Mouse (Mus musculus): Measurements from ENCODE around the gene Cul5.

The Cul5 gene

DNA sequence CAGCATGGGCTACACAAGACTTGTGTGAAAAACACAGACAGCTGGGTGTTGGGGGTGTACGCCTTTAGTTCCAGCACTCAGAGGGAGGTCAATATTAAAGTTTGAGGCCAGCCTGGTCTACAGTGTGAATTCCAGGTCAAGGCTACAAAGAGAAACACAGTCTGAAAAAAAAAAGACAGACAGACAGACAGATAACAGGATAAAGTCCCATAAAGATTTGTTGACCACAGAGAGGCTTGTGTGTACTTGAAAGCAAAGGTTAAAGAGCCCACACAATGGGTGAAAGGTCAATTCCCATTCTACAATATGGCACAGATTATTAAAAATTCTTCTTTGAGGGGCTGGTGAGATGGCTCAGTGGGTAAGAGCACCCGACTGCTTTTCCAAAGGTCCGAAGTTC is 62.6 kb downstream of the Cul5 start:
- DNase-seq (ENCODE audit: low read depth), result no peak

GRCm38 (mm10) chr9:53604954-53605353 is 64.9 kb downstream of the Cul5 start:
- no peak for DNase-seq (ENCODE audit: low read depth)

- no peak for DNase-seq (ENCODE audit: low read depth)
Measured at GRCm38 (mm10) chr9:53603849-53604248, 66.0 kb downstream of the Cul5 start.

DNA sequence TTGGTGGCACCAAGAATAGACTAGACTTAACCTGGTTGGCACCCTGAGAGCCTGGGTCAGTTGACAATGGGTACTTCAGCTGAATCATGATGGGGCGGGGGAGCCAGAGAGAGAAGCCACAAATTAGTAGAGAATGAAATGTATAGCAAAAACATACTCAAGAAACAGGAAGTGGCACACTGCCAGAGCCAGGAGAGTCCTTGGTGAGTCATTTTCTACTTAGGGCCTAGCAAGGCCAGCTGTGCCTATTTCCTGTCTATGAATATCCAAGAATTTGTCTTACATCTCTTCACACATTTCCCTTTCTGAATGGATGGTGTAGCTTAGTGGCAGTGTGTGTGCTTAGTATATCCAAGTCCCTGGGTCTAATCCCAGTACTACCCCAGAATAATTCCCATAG is 66.4 kb downstream of the Cul5 start:
- peak; percentile 77 for DNase-seq (ENCODE audit: low read depth)

- no peak for DNase-seq (ENCODE audit: low read depth)
Measured at GRCm38 (mm10) chr9:53601541-53601940, 68.3 kb downstream of the Cul5 start.

- DNase-seq (ENCODE audit: low read depth), result no peak
Measured at GRCm38 (mm10) chr9:53598631-53599030, 71.2 kb downstream of the Cul5 start.

DNA sequence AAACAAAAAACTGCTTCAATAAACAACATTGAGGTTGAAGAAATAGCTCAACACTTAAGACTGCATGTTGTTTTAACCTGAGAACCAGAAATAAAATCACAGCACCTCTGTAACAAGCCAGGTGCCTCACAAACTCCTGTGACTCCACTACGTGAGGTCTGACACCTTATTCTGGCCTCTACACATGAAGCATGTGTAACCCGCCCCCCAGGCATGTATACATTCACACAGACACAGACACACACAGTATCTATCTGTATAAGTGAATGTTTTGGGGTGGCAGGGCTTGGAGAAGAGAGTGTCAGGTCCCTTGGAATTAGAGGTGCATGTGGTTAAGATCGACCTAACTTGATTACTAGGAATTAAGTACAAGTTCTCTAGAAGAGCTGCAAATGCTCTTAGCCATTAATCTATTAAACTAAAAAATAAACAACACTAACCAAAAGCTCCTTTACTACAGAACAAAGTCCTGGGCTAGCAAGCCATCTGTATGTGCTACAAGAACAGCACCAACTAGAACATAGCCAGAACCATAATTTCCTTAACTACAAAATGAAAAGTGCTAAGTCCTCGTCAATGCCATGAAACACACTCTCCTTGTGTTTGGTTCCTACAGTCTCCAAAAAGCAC is 72.7 kb downstream of the Cul5 start:
- DNase-seq (ENCODE audit: low read depth), result no peak

DNA sequence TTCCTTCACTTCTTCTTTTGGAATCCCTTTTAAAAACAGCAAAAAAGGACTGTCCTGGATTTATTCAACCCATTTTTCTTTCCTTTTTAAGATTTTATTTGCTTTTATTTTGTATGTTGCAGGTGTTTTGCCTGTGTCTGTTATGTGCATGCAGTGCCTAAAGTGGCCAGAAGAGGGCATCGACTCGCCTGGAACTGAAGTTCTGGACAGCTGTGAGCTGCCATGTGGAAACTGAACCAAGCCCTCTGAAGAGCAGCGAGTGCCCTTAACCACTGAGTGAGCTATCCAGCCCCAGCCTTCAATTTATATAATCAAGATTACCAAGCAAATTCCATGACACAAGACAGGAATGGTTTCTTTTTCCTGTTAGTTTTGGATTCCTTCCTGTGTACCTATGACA is 75.0 kb downstream of the Cul5 start:
- DNase-seq (ENCODE audit: low read depth), result peak; percentile 84

DNA sequence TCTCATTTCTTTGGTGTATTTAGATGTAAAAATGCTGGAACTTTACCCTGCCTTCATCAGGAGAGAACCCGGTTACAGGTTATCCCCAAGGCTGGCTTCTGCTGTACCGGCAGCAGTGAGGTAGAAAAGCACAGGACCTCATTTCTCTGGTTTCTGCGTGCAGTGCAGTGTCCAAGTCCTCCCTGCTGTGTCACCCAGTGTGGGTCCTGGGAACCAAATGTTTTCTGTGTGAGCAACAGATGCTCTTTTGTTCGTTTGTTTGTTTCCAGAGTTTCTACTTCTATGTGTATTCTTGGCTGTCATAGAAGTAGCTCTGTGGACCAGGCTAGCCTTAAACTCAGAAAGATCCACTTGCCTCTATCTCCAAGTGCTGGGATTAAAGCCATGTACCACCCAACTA is 87.9 kb downstream of the Cul5 start:
- DNase-seq (ENCODE audit: low read depth), result no peak

DNA sequence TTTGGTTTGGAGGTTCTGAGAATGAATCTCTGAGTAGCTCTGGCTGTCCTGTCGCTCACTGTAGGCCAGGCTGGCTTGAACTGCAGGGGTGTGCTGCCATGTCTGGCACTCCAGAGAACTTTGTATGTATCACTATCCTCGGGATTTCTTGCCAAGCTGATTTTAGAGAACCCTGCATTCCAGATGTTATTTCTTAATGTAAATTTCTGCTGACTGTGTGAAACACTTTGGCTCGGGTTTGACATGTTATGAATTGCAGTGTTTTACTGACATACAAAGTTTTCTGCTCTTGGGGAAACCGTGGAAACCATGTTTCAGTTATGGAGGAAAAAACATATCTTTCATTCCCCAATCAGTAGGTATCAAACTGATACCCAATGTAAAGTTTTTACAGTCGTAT is 94.1 kb downstream of the Cul5 start:
- no peak for DNase-seq (ENCODE audit: low read depth)

DNA sequence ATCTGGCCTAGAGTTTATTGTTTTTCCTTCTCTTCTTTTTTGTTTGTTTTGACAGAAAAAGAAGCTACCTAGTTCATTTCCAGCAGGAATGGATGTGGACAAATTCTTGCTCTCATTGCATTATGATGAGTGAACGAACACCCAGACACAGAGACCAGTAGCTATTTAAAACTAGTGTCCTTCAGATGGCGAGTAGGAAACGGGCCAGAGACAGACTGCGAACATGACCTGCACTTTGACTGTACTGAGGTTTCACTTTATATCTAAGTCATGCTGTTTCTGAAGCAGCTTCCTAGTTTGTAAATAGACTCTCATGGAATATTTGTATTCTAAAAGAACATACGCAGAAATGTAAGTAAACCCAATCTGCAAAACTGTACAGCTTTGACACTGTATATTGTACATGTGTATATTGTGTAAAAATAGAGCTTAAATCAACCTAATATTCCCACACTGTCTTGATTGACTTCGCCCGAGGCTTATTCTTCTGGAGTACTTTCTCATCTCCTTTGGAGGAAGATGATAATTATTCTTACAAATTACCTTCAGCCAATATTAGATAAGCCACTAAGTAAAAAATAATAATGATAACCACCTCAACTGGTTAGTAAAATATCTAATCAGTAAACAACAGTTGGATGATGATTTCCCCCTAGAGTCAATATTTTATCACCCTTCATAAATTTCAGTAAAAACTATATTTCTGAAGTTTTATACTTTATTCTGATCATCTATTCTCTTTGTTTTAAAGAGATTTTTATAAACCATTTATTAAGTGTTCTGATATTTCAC is 97.1 kb downstream of the Cul5 start:
- DNase-seq (ENCODE audit: low read depth), result no peak

- no peak for DNase-seq (ENCODE audit: low read depth)
Measured at GRCm38 (mm10) chr9:53570662-53571061, 99.2 kb downstream of the Cul5 start.

All from induced T-regulatory cell, adult 2 months (primary cell).